Mouse (Mus musculus): Measurements from ENCODE around the gene AU021092.

GRCm38 (mm10) chr16:5252260-5252659 is 30.2 kb upstream of the AU021092 start:
- no peak for TF ChIP-seq CTCF (IDR thresholded peaks at IDR 0.05; ENCODE audit: extremely low read depth, insufficient read length, insufficient replicate concordance, low read depth, low read length)
- TF ChIP-seq POLR2A (IDR thresholded peaks at IDR 0.05; ENCODE audit: low read depth, low read length) = no peak

Measured in small intestine, adult 2 months (tissue).